Mouse (Mus musculus): Measurements from ENCODE around the gene Fermt3. TPM values are rescaled to one million over a fixed set of nuclear protein-coding genes. Genes with fewer than 3 reads are reported as not detected.
"Not testable (repeated sequence)": the region's sequence is repeated elsewhere in the genome, so short reads cannot be mapped to it uniquely, and the experiment has no call there.

The Fermt3 gene
- polyA plus RNA-seq, 1 experiment = 48.3 TPM

DNA sequence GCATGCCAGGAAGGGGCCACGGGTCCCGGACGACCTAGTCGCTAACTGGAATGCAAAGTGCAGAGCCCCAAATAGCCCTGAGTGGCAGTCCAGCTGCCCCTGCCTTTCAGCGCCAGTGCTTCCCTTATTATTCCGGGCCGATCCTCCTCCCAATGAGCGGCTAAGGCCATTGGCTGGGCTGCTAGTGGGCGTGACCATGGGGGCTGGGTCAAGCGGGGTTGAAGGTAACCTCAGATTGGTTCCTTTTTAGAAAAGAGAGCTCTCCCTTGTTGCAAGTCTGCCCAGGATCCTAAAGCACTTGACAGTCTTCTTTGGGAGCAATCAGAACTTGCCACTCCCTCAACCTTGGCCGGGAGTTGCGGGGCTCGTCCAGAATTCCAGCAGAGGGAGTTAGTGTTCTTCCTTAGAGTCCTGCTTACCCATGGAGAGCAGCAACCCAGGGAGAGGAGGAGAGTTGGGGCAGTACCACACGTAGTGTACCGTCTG lies 38.5 kb upstream of the Fermt3 start:
- Histone ChIP-seq H3K4me1 (ENCODE audit: control insufficient read depth) (peaks cover 40% of the 10 kb centered on the region), H3K27me3 (ENCODE audit: control insufficient read depth) (peaks cover 6% of the 10 kb centered on the region), H3K36me3 (ENCODE audit: control insufficient read depth) (no peaks in the 10 kb centered on the region)

DNA sequence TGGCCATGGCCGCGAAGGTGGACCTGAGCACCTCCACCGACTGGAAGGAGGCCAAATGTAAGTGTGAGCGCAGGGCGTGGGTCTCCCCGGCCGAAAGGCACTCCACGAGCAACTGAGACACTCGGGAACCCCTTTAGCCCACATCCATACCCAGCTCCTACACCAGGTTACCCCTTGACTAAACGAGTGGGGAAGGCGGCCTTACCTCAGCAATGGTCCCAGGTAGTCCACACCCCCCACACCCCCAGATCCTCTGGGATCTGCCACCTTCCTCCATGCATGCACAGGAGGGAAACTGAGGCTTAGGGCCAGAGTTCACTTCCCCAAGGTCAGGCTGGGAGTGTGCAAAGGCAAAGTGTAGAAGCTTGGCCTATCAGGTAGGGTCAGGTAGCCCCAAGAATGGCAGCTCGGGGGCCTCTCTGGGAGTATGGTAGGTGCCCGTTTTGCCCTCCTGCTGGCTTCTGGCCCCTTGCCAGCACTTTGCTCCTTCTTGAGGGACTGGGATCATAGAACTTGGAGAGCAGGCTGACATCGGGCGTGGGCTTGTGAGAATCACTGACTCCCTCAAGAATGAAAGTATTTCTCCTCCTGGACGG lies 38.0 kb upstream of the Fermt3 start:
- Histone ChIP-seq H3K9me3 (ENCODE audit: control insufficient read depth, low read length) (no peaks in the 10 kb centered on the region), H3K27me3 (ENCODE audit: control insufficient read depth) (peaks cover 6% of the 10 kb centered on the region)
- TF ChIP-seq GATA1 (IDR thresholded peaks at IDR 0.05; ENCODE audit: low read length) (no peak), TAL1 (IDR thresholded peaks at IDR 0.05; ENCODE audit: low read length) (no peak)

More for the DNA sequence above, 38.5 kb upstream of the Fermt3 start:
- no peak for TF ChIP-seq TAL1 (IDR thresholded peaks at IDR 0.05; ENCODE audit: low read length)
- no peak for TF ChIP-seq GATA1 (IDR thresholded peaks at IDR 0.05; ENCODE audit: low read length)
- H3K4me3 ChIP-seq (replicated peaks) = peak overlapping the region; percentile 71
- H3K9me3 ChIP-seq (ENCODE audit: control insufficient read depth, low read length) = no peaks in the 10 kb centered on the region

DNA sequence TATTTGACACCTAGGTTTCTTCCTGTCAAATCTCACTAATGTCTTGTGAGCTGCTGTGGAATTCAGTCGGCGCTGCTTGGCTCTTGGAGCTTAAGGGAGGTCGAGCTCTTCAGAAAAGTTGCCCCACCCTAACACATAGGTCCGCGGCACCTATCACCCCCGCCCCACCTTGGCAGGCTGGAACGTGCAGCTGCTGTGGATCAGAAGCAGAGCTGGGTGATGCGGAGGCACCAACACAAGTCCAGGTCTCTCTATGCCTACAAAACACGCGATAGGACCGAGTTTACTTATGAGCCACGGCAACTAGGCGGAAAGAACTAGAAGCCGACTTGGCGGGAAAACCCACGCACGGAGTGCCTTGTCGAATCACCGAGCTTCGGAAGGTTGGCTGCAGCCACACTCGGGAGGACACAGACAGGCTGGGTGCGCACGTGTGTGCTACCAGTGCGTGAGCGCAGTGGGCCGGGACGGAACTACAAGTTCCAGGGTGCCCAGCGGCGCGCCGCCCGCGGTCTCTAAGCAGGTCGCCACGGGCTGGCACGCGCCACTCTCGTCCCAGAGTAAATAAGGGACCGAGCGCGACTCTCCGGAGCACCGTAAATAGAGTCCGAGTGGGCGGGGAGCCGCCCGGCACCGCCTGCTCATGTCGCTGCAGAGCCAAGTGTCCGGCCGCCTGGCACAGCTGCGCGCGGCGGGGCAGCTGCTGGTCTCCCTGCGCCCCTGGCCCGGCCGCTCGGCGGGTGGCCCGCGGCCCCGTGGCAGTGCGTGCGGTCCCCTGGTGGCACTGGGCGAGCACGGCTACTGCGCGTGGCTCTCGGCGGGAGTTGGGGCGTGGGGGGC lies 37.2 kb upstream of the Fermt3 start, which contains the start of gene Macrod1:
Gene Macrod1 (plus strand): TSS at position 563 of the 840 bp plus-strand sequence.
- peaks cover 6% of the 10 kb centered on the region for H3K27me3 ChIP-seq (ENCODE audit: control insufficient read depth)
- TF ChIP-seq TAL1 (IDR thresholded peaks at IDR 0.05; ENCODE audit: low read length) = no peak
- TF ChIP-seq GATA1 (IDR thresholded peaks at IDR 0.05; ENCODE audit: low read length) = no peak

More for the DNA sequence above, 38.0 kb upstream of the Fermt3 start:
- no peaks in the 10 kb centered on the region for H3K36me3 ChIP-seq (ENCODE audit: control insufficient read depth)
- H3K4me3 ChIP-seq (replicated peaks) = peak overlapping the region; percentile 71
- H3K4me1 ChIP-seq (ENCODE audit: control insufficient read depth) = peaks cover 40% of the 10 kb centered on the region

DNA sequence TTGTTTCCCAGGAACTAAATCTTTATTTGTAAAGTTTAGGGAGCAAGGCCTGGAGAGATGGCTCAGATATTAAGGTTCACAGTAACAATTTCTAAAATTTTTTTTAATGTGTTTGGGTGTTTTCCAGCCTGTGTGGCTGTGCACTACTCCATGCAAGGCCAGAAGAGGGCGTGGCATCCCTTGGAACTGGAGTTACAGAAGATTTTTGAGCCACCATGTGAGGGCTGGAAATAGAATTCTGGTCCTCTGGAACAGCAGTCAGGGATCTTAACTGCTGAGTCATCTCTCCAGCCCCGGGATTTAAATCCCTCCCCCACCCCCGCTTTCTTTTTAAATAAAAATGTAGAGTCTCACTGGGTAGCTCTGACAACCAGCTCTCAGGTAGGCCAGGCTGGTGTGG lies 35.9 kb upstream of the Fermt3 start:
- no peak for TF ChIP-seq GATA1 (IDR thresholded peaks at IDR 0.05; ENCODE audit: low read length)
- no peak for TF ChIP-seq TAL1 (IDR thresholded peaks at IDR 0.05; ENCODE audit: low read length)
- peaks cover 30% of the 10 kb centered on the region for H3K4me1 ChIP-seq (ENCODE audit: control insufficient read depth)
- H3K36me3 ChIP-seq (ENCODE audit: control insufficient read depth) = no peaks in the 10 kb centered on the region
- H3K9me3 ChIP-seq (ENCODE audit: control insufficient read depth, low read length) = peaks cover 3% of the 10 kb centered on the region
- no peak overlapping the region for H3K4me3 ChIP-seq (replicated peaks)
- peaks cover 6% of the 10 kb centered on the region for H3K27me3 ChIP-seq (ENCODE audit: control insufficient read depth)

More for the DNA sequence above, 37.2 kb upstream of the Fermt3 start, which contains the start of gene Macrod1:
- Histone ChIP-seq H3K9me3 (ENCODE audit: control insufficient read depth, low read length) (no peaks in the 10 kb centered on the region), H3K4me1 (ENCODE audit: control insufficient read depth) (peaks cover 34% of the 10 kb centered on the region), H3K36me3 (ENCODE audit: control insufficient read depth) (no peaks in the 10 kb centered on the region), H3K4me3 (replicated peaks) (peak within 1 kb of the TSS; percentile 71)

GRCm38 (mm10) chr19:7054772-7055171 lies 35.5 kb upstream of the Fermt3 start:
- no peak overlapping the region for H3K4me3 ChIP-seq (replicated peaks)
- H3K36me3 ChIP-seq (ENCODE audit: control insufficient read depth) = no peaks in the 10 kb centered on the region
- peaks cover 6% of the 10 kb centered on the region for H3K27me3 ChIP-seq (ENCODE audit: control insufficient read depth)
- H3K4me1 ChIP-seq (ENCODE audit: control insufficient read depth) = peaks cover 30% of the 10 kb centered on the region
- no peak for TF ChIP-seq GATA1 (IDR thresholded peaks at IDR 0.05; ENCODE audit: low read length)
- no peak for TF ChIP-seq TAL1 (IDR thresholded peaks at IDR 0.05; ENCODE audit: low read length)
- H3K9me3 ChIP-seq (ENCODE audit: control insufficient read depth, low read length) = peaks cover 3% of the 10 kb centered on the region

DNA sequence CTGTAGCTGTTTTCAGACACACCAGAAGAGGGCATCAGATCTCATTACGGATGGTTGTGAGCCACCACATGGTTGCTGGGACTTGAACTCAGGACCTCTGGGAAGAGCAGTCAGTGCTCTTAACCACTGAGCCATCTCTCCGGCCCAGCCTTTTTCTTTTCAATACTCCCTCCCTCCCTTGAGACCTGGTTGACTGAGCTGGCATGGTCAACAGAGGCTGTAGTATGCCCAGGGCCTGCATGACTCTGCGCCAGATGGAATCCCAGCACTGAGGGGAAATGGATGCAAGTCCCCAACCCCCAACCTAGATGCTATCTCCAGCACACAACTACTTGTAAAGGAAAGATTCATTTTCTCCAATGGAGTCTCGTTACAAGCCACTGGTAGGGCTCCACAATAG lies 34.1 kb upstream of the Fermt3 start:
- not testable (repeated sequence) for H3K36me3 ChIP-seq (ENCODE audit: control insufficient read depth); H3K4me3 ChIP-seq (replicated peaks); H3K27me3 ChIP-seq (ENCODE audit: control insufficient read depth); H3K9me3 ChIP-seq (ENCODE audit: control insufficient read depth, low read length)
- H3K4me1 ChIP-seq (ENCODE audit: control insufficient read depth) = peaks cover 27% of the 10 kb centered on the region

DNA sequence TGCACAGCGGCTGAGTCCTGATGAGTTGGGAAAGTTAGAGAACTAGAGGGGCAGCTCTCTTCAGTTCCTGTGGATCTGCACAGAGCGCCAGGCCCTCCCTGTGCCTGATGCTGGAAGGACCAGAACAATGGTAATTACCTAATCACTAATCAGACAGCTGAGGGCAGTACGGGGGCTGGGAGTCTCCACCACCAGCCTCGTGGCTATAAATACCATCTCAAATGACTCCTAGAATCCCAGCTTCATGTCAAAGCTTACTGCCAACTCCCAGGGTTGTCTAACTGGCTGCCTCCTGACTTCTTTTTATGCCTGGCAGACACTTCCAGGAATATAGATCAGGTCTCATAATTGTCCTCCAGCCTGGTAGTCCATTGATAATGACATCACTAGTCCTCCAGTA lies 25.4 kb upstream of the Fermt3 start:
- Histone ChIP-seq H3K36me3 (ENCODE audit: control insufficient read depth) (no peaks in the 10 kb centered on the region), H3K4me1 (ENCODE audit: control insufficient read depth) (peaks cover 11% of the 10 kb centered on the region), H3K27me3 (ENCODE audit: control insufficient read depth) (peaks cover 3% of the 10 kb centered on the region; the same call in 1 of the 2 replicates), H3K9me3 (ENCODE audit: control insufficient read depth, low read length) (no peaks in the 10 kb centered on the region), H3K4me3 (replicated peaks) (no peak overlapping the region)
- TF ChIP-seq GATA1 (IDR thresholded peaks at IDR 0.05; ENCODE audit: low read length) = no peak
- no peak for TF ChIP-seq TAL1 (IDR thresholded peaks at IDR 0.05; ENCODE audit: low read length)

GRCm38 (mm10) chr19:7044279-7044678 lies 25.0 kb upstream of the Fermt3 start:
- Histone ChIP-seq H3K9me3 (ENCODE audit: control insufficient read depth, low read length) (no peaks in the 10 kb centered on the region), H3K27me3 (ENCODE audit: control insufficient read depth) (peaks cover 3% of the 10 kb centered on the region; the same call in 1 of the 2 replicates)
- TF ChIP-seq TAL1 (IDR thresholded peaks at IDR 0.05; ENCODE audit: low read length) (no peak), GATA1 (IDR thresholded peaks at IDR 0.05; ENCODE audit: low read length) (no peak)

GRCm38 (mm10) chr19:7041171-7041570 lies 21.9 kb upstream of the Fermt3 start:
- H3K4me3 ChIP-seq (replicated peaks) = peak overlapping the region; percentile 73
- peaks cover 38% of the 10 kb centered on the region for H3K4me1 ChIP-seq (ENCODE audit: control insufficient read depth)

More at GRCm38 (mm10) chr19:7044279-7044678, 25.0 kb upstream of the Fermt3 start:
- Histone ChIP-seq H3K4me1 (ENCODE audit: control insufficient read depth) (peaks cover 12% of the 10 kb centered on the region), H3K4me3 (replicated peaks) (no peak overlapping the region), H3K36me3 (ENCODE audit: control insufficient read depth) (no peaks in the 10 kb centered on the region)

More at GRCm38 (mm10) chr19:7041171-7041570, 21.9 kb upstream of the Fermt3 start:
- no peak for TF ChIP-seq GATA1 (IDR thresholded peaks at IDR 0.05; ENCODE audit: low read length)
- no peak for TF ChIP-seq TAL1 (IDR thresholded peaks at IDR 0.05; ENCODE audit: low read length)
- H3K27me3 ChIP-seq (ENCODE audit: control insufficient read depth) = no peaks in the 10 kb centered on the region
- peaks cover 20% of the 10 kb centered on the region for H3K36me3 ChIP-seq (ENCODE audit: control insufficient read depth)
- no peaks in the 10 kb centered on the region for H3K9me3 ChIP-seq (ENCODE audit: control insufficient read depth, low read length)
